ENCODE assay signal across 8 mouse cellular contexts in genomic region chr10:121701296-121702248, GRCm38 (mm10). TPM values are rescaled to one million over a fixed set of nuclear protein-coding genes. Genes with fewer than 3 reads are reported as not detected.
DNase-seq lines count a peak whose midpoint lies in the region; ATAC-seq lines count a peak whose summit lies in the region.

No protein-coding gene starts in this region.

- 63% methylated on average over 11 of the region's 11 CpGs for WGBS in neural tube, embryonic 13.5 days

- no peaks in the 10 kb centered on the region for H3K27me3 ChIP-seq in neural tube, embryonic 13.5 days

- no peak overlapping the region for H3K4me2 ChIP-seq in neural tube, embryonic 13.5 days

- no peak overlapping the region for H3K9ac ChIP-seq in neural tube, embryonic 13.5 days

- ATAC-seq in neural tube, embryonic 13.5 days (ENCODE audit: low read depth) = peak; percentile 36; the same call in 1 of the 2 replicates

- H3K4me1 ChIP-seq in neural tube, embryonic 13.5 days (replicated peaks) = no peaks in the 10 kb centered on the region

- no peak overlapping the region for H3K27ac ChIP-seq in neural tube, embryonic 13.5 days (replicated peaks)

- no peaks in the 10 kb centered on the region; the same call in 1 of the 2 replicates for H3K9me3 ChIP-seq in neural tube, embryonic 13.5 days

- H3K4me3 ChIP-seq in neural tube, embryonic 13.5 days = no peak overlapping the region

- no peaks in the 10 kb centered on the region for H3K36me3 ChIP-seq in neural tube, embryonic 13.5 days

- intact Hi-C loops in heart, postnatal 14 days (cut with DNase I) = loop anchor here (1.0 to 10.0 kb wide), 3 partner anchors 73 to 350 kb away; no protein-coding TSS in a partner anchor

- DNase-seq in adrenal gland, adult 2 months = peak; percentile 45
- DNase-seq in adrenal gland, postnatal 4 days (ENCODE audit: low spot score in 2 of 2) = no peak
- no peak for DNase-seq in neural tube, embryonic 10.5 days (ENCODE audit: extremely low spot score, low spot score)
- peak; percentile 37 for DNase-seq in cerebellum, adult 9-10 months
- DNase-seq in heart, postnatal 14 days = peak; percentile 37 to 68
- DNase-seq in layer of hippocampus, postnatal 36 days = peak; percentile 22 to 37
- peak; percentile 35 for DNase-seq in retina, postnatal 7 days (ENCODE audit: low read depth, low spot score)

RNA-seq across cellular contexts. Expression of gene BC048403, which starts 38.2 kb away (rescaled TPM):
- total RNA-seq in adrenal gland, adult 2 months (2021) = 10 to 100 TPM in 1 of 2 experiments, 1 to 10 TPM in 1; 8.4 to 12.4 TPM
- polyA plus RNA-seq in adrenal gland, adult 2 months (2012; rRNA removed) = 7.3 and 16.9 TPM in 2 replicates
- 1 to 10 TPM; 9.7 TPM for total RNA-seq in adrenal gland, postnatal 4 days (2021)
- polyA plus RNA-seq in neural tube, embryonic 13.5 days (2015; fragmentation: Nextera tagmentation; extraction: Ambion mirVana) = 2.3 and 2.7 TPM in 2 replicates
- total RNA-seq in heart, postnatal 14 days (2021) = 1 to 10 TPM; 1.0 to 1.6 TPM
- 1 to 10 TPM; 8.6 to 8.8 TPM for total RNA-seq in layer of hippocampus, postnatal 36 days (2021)

Comparison
In these comparisons a context has a peak if more than half of its experiments do, and no peak if none do; other contexts are left out.
1. DNase-seq: peak in adrenal gland, adult 2 months (single experiment), cerebellum, adult 9-10 months (single experiment), heart, postnatal 14 days (2 of 2), layer of hippocampus, postnatal 36 days (2 of 2) and retina, postnatal 7 days (single experiment); none in adrenal gland, postnatal 4 days (0 of 2) and neural tube, embryonic 10.5 days (single experiment).